Mouse (Mus musculus) retina, adult 2 months (tissue): Measurements from ENCODE around the gene Mindy3.

Source experiments
- DNase-seq: peaks from one replicate; pipeline ENCODE4 v3.0.0-alpha.2; 2012; ENCODE audit warnings: low read depth, low spot score

The Mindy3 gene

DNA sequence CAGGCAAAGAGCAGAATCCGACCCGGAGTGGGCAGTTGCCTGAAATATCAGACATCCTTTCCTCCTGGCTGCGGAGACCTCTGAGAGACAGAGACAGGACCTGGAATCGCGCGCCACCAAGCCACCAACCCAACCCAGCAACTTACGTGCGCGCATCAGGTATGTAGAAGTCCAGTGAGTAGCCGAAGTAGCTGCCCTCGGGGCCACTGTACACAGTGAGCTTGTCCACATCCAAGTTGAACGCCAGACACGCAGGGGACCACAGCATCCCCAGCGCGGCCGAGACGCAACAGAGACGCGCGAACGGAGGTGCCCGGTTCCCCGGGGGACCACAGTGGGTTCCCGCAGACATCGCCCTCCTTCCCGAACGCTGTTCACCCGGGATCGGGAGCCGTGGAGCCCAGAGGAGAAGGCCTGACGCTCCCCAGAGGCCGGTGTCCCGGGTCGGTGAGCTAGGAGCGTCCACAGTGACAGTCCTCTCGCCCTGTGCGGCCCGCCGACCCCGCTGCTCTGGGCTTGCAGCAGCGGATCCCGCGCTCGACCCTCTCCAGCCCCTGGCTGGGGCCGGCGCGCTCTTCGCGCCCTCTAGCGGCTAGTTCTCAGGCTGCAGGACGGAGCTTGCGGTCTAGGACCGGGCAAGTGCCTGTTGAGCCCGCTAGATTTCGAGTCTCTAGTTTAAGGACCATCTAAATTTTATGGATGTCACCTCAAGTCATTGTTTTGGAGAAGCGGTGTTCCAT is 117.7 kb downstream of the Mindy3 start, which contains the start of gene Itga8:
Itga8 (minus strand) TSS at position 492 of the 740 bp plus-strand sequence.
- no peak for DNase-seq

DNA sequence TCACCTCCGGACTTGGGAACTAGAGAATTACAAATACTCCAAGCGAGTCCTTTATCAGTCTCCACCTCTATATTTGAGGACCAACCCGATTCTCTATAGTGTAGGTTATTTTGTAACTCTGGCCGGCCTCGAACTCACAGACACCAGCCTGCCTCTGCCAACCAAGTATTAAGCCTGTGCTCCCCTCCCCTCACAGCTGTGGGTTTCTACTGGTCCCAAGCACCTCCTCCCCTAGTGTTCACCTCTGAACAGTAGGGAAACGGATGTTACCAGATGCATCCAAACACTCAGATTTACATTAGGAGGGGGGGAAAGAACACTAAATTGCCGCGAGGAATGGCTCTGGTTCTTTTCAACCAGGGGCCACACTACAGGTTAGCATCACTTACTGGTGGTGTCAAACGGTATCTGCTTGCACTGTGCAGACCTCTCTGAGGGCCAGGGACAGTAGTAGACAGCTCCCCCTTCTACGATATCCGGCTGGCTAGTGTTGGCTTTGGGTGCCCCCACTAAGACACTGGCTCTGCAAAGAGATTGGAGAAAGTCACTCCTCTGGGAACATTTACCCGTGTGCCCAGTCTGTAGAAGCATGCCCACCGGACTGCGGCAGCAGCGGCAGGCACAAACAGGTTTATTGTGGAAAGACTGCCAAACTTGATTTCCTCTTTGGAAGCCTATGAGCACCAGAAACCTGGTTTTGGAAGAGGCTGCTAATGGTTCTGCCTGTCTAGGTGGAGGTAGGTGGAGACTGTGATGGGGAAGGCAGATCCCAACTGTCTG is 118.6 kb downstream of the Mindy3 start:
- DNase-seq, result no peak

DNA sequence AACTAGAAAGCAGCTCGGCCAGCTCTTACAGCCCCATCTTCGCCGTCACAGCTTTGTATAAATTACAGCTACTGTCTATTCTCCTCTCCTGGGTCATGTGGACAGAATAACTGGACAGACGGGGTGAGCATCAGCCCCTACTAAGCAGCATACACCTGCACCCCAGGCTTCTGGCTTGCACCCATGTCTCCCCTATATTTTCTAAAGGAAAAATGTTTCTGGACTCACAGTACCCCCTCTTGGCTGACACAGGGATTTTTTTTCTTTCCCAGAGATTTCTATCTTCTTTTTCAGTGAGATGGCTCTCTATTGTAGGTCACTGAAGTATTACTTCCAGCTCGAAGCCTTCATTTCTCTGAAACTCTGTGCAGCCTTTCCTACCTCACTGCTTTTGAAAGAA is 122.0 kb downstream of the Mindy3 start:
- no peak for DNase-seq
